Mouse (Mus musculus): ENCODE measurements around the gene Trim72. TPM values are rescaled to one million over a fixed set of nuclear protein-coding genes. Genes with fewer than 3 reads are reported as not detected.

Trim72 gene
- total and polyA plus RNA-seq, 3 experiments: 0.13 TPM; not detected in 2

- TF ChIP-seq BHLHE40 (IDR thresholded peaks at IDR 0.05; ENCODE audit: low read depth, low read length) (peak; percentile 53; the same call in 1 of the 2 replicates), MEF2A (IDR thresholded peaks at IDR 0.05; ENCODE audit: borderline replicate concordance, low read depth, low read length) (peak; percentile 68; the same call in 1 of the 2 replicates), RAD21 (IDR thresholded peaks at IDR 0.05; ENCODE audit: low read depth, low read length) (no peak), JUND (conservative IDR thresholded peaks at IDR 0.05; ENCODE audit: low read depth, low read length) (no peak), MAFK (IDR thresholded peaks at IDR 0.05; ENCODE audit: insufficient replicate concordance, low read length) (no peak), MYC (IDR thresholded peaks at IDR 0.05; ENCODE audit: low read depth, low read length) (peak; percentile 61; the same call in 1 of the 2 replicates), MXI1 (IDR thresholded peaks at IDR 0.05; ENCODE audit: low read depth, low read length) (peak; percentile 87; the same call in 1 of the 2 replicates), ETS1 (conservative IDR thresholded peaks at IDR 0.05; ENCODE audit: low read depth, low read length) (peak; percentile 37; the same call in 1 of the 2 replicates), SMC3 (IDR thresholded peaks at IDR 0.05; ENCODE audit: low read depth, low read length) (no peak), POLR2A (IDR thresholded peaks at IDR 0.05; ENCODE audit: low read depth, low read length) (peak; percentile 100), USF2 (conservative IDR thresholded peaks at IDR 0.05; ENCODE audit: low read depth, low read length) (no peak; the same call in 1 of the 2 replicates), IRF4 (IDR thresholded peaks at IDR 0.05; ENCODE audit: low read depth, low read length) (peak; percentile 91), NRF1 (IDR thresholded peaks at IDR 0.05; ENCODE audit: low read depth, low read length) (peak; percentile 79), HCFC1 (IDR thresholded peaks at IDR 0.05; ENCODE audit: low read depth, low read length) (peak; percentile 64), UBTF (IDR thresholded peaks at IDR 0.05; ENCODE audit: low read depth, low read length) (peak; percentile 86; the same call in 1 of the 2 replicates), ZMIZ1 (IDR thresholded peaks at IDR 0.05; ENCODE audit: low read depth, low read length) (peak; percentile 99)
These were observed 36.5 kb upstream of the Trim72 start, which contains the start of gene Fus (continued) for GRCm38 (mm10) chr7:127967004-127967921.

GRCm38 (mm10) chr7:127967922-127968828 is 35.6 kb upstream of the Trim72 start:
- Histone ChIP-seq H3K9me3 (replicated peaks; ENCODE audit: low read length) (no peaks in the 10 kb centered on the region), H3K4me1 (ENCODE audit: control insufficient read depth in 1 of 2, insufficient read depth in 2 of 2) (peaks cover 0 to 25% of the 10 kb centered on the region in 2 experiments; a peak in 3 of 4 replicates), H3K4me3 (replicated peaks in 1 of 3; ENCODE audit: low read depth in 2 of 3, low read length in 2 of 3, poor library complexity in 1 of 3) (peak overlapping the region; percentile 72 to 91 (median 74)), H3K27ac (ENCODE audit: insufficient read depth, low read depth) (peak overlapping the region; percentile 86), H3K4me2 (ENCODE audit: insufficient read depth, low read depth, poor library complexity, severe bottlenecking) (peak overlapping the region; percentile 96), H3K79me2 (replicated peaks; ENCODE audit: control insufficient read depth, extremely low read depth, insufficient read depth, poor library complexity, severe bottlenecking) (peaks cover 47% of the 10 kb centered on the region), H3K36me3 (replicated peaks in 1 of 2; ENCODE audit: control insufficient read depth in 1 of 2, insufficient read depth in 1 of 2, low read length in 1 of 2) (peaks cover 26 to 41% of the 10 kb centered on the region in 2 experiments), H3K27me3 (replicated peaks) (peaks cover 7% of the 10 kb centered on the region), H3K9ac (ENCODE audit: insufficient read depth, low read depth) (peak overlapping the region; percentile 71)
- in situ Hi-C loops (cut with MboI; ENCODE audit: low pct_ligation_motif_present, low pct_unique_long_range_greater_than_20kb, low sequenced_read_pairs) (no loop called here), dilution Hi-C loops (cut with MboI; ENCODE audit: extremely low pct_ligation_motif_present, extremely low pct_unique_long_range_greater_than_20kb, low sequenced_read_pairs) (no loop called here)
- TF ChIP-seq MYC (IDR thresholded peaks at IDR 0.05; ENCODE audit: low read depth, low read length): no peak
- TF ChIP-seq MEF2A (IDR thresholded peaks at IDR 0.05; ENCODE audit: borderline replicate concordance, low read depth, low read length): no peak
- peak; percentile 61; the same call in 1 of the 2 replicates for TF ChIP-seq ZNF384 (IDR thresholded peaks at IDR 0.05; ENCODE audit: low read depth, low read length)
- TF ChIP-seq ETS1 (conservative IDR thresholded peaks at IDR 0.05; ENCODE audit: low read depth, low read length): 0 out of 2 replicates have a peak, but pooled peaks have one; percentile 0
- TF ChIP-seq SIN3A (IDR thresholded peaks at IDR 0.05; ENCODE audit: low read length): peak; percentile 8; the same call in 1 of the 2 replicates
- 0 out of 2 replicates have a peak, but pooled peaks have one; percentile 69 for TF ChIP-seq CHD2 (IDR thresholded peaks at IDR 0.05; ENCODE audit: low read length)
- 0 out of 2 replicates have a peak, but pooled peaks have one; percentile 8 for TF ChIP-seq MXI1 (IDR thresholded peaks at IDR 0.05; ENCODE audit: low read depth, low read length)
- TF ChIP-seq ZC3H11A (IDR thresholded peaks at IDR 0.05; ENCODE audit: low read depth, low read length): no peak
- peak; percentile 53 for TF ChIP-seq ELF1 (IDR thresholded peaks at IDR 0.05; ENCODE audit: low read depth, low read length)
- TF ChIP-seq PAX5 (IDR thresholded peaks at IDR 0.05; ENCODE audit: low read length): no peak
- DNase-seq (ENCODE audit: extremely low read depth): peak; percentile 68
